Mouse (Mus musculus) c-Kit-negative CD71-positive TER-119-positive erythroid progenitor cells, embryonic 14.5 days (primary cell): ENCODE data around the gene Zmynd10.

Experiments
- DNase-seq: peaks from one replicate; pipeline ENCODE4 v3.0.0-alpha.2; 2013; ENCODE audit warnings: low read depth, low spot score

Zmynd10 gene

DNA sequence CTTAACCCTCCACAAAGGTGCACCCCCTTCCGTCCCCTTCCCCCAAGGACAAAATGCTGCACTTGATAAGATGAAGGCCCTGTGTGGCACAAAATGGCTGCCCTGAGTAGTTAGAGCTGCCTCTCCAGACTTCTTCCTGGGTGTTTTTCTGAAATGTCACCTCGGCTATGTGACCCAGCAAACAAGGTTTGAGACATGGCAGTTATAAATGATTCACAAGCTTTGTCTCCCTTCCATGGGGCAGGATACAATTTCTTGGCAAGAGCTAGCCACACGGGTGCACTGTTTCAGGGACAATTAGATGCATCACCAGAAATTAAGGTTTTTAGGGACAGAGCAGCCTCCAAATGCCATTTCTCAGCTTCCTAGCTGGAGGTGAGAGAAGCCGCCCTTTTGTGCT, 6.7 kb upstream of the Zmynd10 start:
- no peak for DNase-seq

DNA sequence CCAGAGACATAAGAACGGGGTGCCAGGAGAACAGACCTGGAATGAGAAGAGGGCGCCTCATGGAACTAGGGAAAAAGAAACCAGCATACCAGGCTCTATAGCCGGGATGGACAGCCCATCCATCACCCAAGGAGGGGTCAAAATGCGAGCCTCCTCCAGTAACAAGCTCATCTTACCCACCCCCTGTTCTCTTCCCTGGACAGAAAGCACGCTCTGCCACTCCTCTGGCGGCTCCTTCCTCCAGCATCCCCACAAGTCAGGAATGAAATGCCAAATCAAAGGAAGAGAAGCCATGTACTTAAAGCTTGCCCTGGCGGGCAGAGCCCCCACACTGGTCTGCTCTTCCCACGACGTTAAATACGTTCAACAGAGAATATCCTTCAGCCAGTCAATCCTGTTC, 6.1 kb upstream of the Zmynd10 start:
- no peak for DNase-seq

DNA sequence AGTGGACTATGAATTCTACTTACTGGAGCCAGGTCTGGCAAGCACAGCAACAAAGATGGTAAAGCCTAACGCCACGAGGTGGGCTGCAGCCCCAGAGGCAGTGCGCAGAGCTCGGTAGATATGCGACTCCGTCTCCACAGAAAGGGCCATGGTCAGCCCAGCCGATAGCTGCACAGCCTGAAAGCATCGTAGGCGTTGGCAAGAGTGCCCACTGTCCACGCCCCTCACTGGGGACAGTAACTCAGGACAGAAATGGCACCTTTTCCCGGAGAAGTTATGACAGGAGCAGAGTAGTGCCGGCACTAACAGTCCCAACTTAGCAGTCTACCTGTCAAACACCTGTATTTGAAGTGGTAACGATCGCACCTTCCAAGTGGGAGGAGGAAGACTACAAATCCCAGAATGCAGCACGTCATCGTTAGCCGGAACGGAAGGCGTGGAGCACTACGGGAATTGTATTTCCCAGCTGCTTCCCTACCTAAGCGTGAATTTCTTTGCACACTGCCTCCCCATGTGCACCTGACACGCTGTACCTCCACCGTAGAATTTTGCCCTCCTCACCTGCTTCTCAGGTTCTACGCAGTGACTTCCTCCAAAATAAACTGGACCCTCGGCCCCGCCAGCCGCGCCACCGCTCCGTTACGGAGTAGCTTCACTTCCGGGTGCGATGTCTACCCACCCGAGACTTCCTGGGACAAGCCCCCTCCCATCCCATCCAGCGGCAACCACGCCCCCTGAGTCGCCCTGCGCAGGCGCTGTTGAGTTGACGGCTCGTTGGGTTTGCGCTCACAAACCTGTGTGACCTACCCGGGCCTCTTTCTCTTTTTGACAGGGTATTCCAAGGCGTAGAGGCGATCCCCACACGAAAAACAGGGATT, 5.4 kb upstream of the Zmynd10 start, which contains the start of the genes Cyb561d2 and Nprl2:
Gene Cyb561d2, minus strand, starts transcription at position 720 of the 878 bp plus-strand sequence.
Gene Nprl2, plus strand, starts transcription at position 753 of the 878 bp plus-strand sequence.
- peak; percentile 71 for DNase-seq

DNA sequence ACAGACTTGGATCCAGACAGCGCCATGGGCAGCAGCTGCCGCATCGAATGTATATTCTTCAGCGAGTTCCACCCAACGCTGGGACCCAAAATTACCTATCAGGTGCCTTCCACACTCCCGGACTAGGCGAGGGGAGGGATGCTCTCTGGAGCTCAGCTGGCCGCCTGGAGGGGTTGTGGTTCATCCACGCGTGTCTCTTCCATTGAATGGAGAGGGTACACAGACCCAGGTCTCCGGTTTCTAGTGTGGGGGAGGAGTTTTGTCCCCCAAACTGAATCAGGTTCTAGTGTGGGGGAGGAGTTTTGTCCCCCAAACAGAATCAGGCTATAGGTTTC, 4.8 kb upstream of the Zmynd10 start:
- no peak for DNase-seq

DNA sequence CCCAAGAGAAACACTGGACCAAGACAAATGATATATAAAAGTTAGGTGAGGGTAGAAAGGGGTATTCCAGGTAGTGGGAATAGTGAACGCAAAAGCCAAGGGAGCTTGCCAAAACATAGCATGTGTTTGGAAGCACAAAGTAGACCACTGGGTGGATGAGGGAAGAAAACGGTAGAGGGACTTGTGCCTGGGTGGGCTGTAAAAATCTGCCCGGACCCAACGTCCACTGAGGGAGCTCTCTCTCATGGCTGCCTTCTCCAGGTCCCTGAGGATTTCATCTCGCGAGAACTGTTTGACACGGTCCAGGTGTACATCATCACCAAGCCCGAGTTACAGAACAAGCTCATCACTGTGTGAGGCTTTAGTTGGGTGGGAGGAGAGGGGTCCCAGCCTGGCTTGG, 4.4 kb upstream of the Zmynd10 start:
- no peak for DNase-seq

DNA sequence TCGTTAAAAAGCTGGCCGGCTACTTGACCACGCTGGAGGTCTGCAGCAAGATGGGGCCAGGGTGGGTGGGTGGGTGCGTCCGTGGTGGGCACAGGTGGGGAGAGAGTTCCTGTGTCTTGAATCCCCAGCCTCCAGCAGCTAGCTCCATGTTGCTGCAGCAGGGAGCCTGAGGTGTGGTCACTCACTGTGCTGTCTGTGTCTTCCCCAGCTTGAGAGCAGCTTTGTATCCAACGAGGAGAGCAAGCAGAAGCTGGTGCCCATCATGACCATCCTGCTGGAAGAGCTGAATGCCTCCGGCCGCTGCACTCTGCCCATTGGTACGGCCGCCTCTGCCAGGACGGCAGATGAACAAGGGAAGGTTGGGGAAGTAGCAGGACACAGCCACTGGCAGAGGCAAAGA, 3.8 kb upstream of the Zmynd10 start:
- no peak for DNase-seq

DNA sequence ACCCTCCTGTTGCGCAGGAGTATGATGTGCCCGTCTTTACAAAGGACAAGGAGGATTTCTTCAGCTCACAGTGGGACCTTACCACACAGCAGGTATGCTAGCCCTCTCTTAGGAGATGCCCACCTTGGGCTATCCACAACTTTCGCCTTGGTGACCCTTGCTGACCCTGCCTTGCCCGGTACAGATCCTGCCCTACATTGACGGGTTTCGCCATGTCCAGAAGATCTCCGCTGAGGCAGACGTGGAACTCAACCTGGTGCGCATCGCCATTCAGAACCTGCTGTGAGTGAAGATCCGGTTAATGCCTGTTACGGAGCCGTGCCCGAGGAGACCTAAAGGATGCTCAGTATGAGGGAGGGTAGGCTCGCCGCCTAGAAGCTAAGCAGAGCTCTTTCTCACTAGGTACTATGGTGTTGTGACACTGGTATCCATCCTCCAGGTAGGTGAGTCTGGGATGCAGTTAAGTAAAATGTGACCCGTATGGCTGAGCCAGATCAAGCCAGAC, 2.9 kb upstream of the Zmynd10 start:
- DNase-seq: no peak

DNA sequence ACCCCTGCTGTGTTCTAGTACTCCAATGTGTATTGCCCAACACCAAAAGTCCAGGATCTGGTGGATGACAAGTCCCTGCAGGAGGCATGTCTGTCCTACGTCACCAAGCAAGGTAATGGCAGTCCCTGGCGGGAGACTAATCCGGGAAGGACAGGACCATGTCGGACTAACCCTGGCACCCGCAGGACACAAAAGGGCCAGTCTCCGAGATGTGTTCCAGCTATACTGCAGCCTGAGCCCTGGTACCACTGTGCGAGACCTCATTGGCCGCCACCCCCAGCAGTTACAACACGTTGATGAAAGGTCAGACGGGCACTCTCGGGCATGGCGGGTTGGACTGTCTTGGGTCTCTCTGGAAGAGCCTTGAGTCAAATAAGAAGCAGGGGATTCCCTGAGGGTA, 2.4 kb upstream of the Zmynd10 start:
- DNase-seq: no peak

DNA sequence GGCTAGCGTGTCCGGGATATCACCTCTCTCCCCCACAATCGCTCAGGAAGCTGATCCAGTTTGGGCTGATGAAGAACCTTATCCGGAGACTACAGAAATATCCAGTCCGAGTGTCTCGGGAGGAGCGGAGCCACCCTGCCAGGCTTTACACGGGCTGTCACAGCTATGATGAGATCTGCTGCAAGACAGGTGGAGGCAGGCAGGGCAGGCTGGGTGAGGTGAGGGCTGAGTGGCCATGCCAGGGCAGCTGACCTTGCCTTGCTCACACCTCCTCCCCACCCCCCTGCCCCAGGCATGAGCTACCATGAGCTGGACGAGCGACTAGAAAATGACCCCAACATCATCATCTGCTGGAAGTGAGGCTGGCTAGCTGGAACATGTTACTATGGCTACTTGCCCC, 1.9 kb upstream of the Zmynd10 start:
- DNase-seq: no peak

DNA sequence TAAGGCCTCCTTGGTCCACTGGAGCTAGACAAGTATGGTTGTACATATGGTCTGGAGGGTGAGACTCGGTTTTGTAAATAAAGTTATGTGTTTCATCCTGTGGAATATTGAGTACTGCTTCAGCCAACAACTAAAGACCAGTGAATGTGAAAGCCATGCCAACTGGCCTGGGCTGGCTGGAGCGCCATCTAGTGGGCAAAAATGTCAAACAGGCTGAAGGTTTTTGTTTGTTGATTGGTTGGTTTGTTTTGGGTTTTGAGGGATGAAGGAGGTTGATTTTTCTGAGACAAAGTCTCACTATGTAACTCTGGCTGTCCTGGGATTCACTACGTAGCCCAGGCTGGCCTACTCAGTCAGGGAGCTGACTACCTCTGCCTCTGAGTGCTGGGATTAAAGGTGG, 1.5 kb upstream of the Zmynd10 start:
- DNase-seq: peak; percentile 65

DNA sequence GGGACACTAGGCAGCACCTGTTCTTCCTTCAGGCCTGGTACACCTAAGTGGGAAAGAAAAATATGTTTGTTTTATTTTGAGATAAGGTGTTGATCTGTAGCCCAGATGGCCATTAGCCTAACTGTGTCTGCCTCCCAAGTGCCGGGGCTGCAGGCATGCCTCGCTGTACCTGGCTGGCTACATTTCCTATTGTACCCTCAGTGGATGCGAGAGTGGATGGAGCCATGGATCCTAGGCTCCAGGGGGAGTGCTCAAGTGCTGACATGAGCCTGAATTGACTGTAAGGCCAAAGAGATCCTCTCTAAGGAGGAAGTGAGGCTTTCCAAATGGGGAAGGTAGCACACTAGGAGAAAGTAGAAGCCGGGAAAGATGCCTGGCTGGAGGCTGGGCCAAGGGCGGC, 859 bp downstream of the Zmynd10 start:
- no peak for DNase-seq

DNA sequence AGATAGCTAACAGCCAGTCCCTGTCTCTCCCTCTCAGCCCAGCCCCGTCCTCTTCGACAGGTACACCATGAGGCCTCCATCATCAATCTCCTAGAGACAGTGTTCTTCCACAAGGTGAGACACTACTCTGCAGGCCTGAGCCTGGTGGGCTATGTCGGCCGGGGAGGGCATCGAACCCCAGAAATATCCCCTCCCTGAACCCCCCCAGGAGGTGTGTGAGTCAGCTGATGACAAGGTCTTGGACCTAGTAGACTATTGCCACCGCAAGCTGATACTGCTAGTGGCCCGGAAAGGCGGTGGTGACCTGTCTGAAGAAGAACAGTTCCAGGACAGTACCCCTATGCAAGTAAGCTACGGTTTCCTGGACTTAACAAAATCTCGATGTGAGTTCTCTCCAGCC, 1.7 kb downstream of the Zmynd10 start:
- no peak for DNase-seq

DNA sequence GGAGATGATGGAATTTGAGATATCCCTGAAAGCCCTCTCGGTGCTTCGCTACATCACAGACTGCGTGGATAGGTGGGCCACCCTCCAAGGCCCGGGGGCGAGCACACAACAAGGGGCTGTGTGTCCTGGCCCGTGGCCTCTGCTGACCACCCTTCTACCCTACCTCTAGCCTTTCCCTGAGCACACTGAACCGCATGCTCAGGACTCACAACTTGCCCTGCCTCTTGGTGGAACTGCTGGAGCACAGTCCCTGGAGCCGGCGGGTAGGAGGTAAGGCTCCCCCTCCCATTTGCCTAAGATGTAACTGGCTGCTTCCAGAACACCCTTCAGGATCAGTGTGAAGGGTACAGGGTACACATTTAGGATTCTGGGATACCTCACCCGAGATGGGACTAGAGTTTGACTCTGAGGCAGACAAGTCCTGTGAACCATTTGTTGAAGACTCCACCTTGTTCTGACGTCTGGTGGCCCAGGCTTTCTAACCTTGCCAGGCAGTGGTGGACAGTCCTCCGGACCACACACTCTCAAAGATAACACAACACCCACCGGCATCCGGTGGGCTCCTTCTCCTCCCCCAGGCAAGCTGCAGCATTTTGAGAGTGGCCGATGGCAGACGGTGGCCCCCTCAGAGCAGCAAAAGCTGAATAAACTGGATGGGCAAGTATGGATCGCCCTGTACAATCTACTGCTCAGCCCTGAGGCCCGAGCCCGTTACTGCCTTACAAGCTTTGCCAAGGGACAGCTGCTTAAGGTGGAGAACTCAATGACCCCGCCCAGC, 2.4 kb downstream of the Zmynd10 start:
- DNase-seq: no peak

DNA sequence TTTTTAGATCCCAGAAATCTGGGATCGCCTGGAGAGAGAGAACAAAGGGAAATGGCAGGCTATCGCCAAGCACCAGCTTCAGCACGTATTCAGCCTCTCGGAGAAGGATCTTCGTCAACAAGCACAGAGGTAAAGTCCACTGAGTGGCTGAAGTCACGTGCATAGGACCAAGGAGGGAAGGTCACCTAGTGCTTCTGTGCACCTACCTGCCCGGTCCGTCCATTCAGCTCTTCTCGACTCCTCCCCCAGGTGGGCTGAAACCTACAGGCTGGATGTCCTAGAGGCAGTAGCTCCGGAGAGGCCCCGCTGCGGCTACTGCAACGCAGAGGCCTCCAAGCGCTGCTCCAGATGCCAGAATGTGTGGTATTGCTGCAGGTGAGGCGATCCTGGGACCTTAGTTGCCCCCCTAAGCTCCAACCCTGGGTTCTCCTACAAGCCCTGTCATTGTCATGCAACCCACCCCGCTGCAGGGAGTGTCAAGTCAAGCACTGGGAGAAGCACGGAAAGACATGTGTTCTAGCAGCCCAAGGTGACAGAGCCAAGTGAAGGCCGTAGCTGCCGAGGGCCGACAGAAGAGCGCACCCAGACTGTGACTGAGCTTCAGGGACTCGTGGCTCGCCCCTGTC, 3.5 kb downstream of the Zmynd10 start:
- no peak for DNase-seq

DNA sequence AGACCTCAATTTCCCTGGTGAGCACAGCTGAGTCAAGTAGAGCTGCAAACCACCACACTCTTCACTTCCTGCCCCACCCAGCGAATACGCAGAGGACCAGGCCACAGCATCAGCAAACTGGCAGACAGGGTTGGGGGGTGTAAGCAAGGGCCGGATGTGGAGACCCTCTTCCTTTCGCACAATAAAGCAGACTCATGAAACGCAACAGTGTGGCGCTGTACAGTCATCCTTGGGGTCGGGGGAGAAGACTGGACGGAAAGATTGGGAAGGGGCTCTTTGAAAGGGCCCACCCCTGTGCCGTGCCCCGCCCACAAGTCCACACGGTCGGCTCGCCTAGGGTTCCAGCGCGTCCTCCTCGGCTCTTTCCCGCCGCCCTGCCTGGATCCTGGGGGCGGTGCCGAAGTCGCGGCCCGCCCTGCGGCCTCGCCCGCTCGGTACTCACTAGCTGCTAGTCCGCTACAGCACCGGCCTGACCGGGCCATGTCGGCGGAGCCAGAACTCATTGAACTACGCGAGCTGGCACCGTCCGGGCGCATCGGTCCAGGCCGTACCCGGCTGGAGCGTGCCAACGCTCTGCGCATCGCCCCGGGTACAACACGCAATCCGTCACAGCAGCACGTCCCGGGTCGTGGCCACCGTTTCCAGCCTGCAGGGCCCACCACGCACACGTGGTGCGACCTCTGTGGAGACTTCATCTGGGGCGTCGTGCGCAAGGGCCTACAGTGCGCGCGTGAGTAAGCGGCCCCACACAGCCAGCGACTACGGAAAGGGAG, 4.2 kb downstream of the Zmynd10 start, which contains the start of gene Rassf1:
Gene Rassf1, plus strand, starts transcription at position 439 of the 773 bp plus-strand sequence.
- peak; percentile 60 for DNase-seq

DNA sequence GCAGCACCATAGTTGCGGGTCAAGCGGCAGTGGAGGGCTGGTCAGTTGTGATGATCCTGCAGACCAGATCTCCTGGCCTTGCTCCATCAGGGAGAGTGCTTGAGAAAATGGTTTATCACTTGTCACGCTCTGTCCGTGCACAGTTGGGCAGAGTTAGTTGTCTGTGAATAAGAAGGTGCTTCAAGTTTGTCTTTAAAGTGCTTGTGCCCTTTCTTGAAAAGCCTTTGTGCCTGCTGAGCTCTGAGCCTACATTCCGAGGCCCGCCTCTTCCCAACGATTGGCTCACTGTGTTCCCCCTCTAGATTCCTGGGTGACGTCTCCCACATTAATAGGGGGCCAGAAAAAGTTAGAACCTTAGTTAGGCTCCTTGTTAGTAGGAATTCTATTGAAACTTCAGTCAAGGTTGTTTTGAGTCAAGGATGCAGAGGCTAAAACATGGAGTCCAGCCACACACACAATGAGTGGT, 4.8 kb downstream of the Zmynd10 start:
- no peak for DNase-seq

DNA sequence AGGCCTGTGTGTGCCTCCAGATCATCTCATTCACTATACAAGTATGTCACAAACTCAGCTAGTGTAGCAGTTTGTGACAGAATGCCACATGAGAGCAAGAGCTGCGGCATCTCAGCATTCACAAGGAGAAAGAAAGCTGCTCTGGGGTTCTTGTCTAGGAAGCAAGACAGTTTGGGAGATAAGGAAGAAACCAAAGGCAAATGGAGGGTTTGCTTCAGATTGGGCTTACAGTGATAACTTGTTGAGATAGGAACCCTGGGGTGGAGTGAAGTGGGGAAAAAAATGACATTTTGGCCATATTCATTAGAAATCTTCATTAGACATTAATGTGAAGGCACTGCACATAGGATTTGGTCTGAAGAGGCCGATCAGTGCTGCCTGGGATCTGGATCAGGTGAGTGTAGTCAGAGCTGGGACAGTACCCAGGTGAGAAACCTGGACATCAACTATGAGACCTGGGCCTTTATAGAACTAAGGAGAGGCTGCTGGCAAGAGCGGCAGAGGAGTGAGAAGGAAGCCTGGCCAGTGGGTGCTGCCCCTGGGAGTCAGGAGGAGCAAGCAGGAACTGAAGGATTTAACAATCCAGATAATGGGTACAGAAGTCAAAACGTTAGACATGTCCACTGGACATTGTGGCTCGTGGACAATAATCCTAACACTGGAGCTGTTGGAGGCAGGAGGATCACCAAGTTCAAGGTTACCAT, 5.7 kb downstream of the Zmynd10 start:
- DNase-seq: no peak

DNA sequence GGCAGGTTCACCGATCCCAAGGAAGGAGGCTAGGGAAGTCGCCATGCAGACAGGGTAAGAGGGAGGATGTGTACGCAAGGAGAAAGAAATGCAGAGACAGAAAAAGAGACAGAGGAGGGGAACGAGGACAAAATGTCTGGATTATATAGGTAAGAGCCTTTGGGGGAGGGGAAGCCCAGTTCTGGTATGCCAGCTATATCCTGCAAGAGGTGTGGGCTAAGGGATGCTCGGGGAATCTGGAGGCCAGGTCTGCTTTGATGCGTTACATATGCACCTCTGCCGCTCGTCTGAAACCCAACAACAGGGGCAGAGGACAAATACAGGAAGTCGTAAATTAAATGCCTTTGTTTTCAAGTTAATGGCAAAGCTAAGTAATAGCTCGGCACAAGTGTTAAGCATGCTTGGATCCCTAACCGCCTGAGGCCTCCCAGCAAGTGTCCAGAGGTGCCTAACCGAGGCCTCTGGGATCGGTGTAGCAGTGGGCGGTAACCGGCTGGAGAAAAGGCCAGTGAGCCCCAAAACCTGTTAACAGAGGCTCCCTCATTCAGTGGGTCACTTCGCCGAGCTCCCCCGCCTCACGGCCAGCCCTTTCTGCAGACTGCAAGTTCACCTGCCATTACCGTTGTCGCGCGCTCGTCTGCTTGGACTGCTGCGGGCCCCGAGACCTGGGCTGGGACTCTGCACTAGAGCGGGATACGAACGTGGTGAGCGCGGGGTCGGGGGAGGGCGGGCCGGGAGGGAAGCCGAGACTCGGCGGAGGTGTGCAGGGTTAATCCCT, 6.6 kb downstream of the Zmynd10 start:
- DNase-seq: no peak

DNA sequence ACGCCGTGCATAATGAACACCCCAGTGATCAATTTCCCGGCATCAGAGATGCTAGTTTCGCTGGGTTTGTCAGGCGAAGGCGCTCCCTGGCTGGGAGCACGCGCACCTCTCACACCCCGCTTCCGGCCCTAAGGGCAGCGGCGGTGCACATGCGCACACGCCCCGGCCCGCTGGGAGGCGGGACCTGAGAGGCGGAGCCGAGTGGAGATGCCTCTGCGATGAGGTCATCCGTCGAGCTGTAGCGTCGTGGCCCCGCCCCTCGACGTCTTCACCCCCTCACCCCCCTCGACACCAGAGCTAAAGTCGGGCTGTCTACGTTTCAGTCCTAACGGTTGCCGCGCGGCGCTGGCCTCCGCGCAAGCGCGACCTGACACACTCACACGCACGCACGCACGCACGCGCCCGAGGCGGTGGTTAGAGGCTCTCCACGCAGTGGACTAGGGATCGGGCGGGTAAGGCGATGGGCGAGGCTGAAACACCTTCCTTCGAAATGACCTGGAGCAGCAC, 7.3 kb downstream of the Zmynd10 start:
- peak; percentile 96 for DNase-seq

DNA sequence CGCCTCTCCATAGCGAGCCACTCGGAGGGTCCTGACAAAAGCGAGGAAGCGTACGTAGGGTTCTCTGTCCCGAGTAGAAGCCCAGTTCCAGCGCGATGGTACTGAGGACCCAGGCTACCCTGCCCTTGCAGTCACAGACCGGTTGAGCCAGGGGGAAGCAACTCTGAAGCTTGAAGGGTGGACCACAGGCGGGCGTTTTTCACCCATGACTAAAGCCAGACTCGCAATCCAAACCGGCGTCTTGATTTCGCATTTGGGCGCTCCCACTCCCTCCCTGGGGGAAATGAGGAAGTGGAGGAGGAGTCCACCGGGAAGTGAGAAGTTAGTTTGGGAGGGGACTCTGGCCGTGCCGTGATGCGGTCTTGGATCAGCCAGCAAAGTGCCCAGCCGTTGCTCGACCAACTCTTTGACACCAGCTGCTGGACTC, 7.9 kb downstream of the Zmynd10 start:
- DNase-seq: no peak
